Mouse (Mus musculus): ENCODE data around the gene Hdgf. TPM values are rescaled to one million over a fixed set of nuclear protein-coding genes. Genes with fewer than 3 reads are reported as not detected.
"Not testable (repeated sequence)": the region's sequence is repeated elsewhere in the genome, so short reads cannot be mapped to it uniquely, and the experiment has no call there.

Gene Hdgf
- total RNA-seq, 2 experiments from 2014 or later, result 140 to 146 TPM

- no peak for TF ChIP-seq CTCF (conservative IDR thresholded peaks at IDR 0.05)
- Histone ChIP-seq H3K4me3 (no peak overlapping the region), H3K27ac (no peak overlapping the region)
- no peak for DNase-seq (ENCODE audit: low spot score in 2 of 2)
Measured at GRCm38 (mm10) chr3:87899266-87899665, 6.9 kb upstream of the Hdgf start.

GRCm38 (mm10) chr3:87899776-87900175 is 6.3 kb upstream of the Hdgf start:
- no peak for DNase-seq (ENCODE audit: low spot score in 2 of 2)
- no peak for TF ChIP-seq CTCF (conservative IDR thresholded peaks at IDR 0.05)
- Histone ChIP-seq H3K27ac (no peak overlapping the region), H3K4me3 (no peak overlapping the region)

DNA sequence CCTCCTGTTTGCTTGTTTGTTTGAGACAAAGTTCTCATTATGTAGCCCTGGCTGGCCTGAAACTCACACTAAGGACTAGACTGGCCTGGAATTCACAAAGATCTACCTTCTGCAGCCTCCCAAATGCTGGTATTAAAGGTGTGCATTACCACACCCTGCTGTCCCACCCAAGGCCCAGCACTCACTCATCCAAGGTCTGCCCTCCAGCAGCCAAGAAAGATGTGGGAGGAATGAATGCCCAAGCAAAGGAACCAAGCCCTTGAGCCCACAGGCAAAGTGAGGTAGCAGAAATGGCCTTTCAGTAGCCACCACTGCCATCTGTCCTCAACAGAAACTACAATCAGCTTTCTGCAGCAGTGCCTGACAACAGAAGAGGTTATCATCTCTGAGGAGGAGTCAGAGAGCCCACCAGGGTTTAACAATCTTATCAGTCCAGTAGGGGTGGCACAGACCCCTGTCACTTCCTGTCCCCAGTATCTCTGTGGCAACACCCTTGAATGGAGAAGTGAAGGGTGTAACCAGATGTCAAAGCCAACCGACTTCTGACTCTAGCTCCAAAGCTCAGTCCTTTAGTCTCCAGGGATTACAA is 5.0 kb upstream of the Hdgf start:
- TF ChIP-seq CTCF (conservative IDR thresholded peaks at IDR 0.05), result no peak
- H3K4me3 ChIP-seq, result no peak overlapping the region
- no peak overlapping the region for H3K27ac ChIP-seq
- DNase-seq (ENCODE audit: low spot score in 2 of 2), result no peak

GRCm38 (mm10) chr3:87901959-87902358 is 4.2 kb upstream of the Hdgf start:
- H3K27ac ChIP-seq; DNase-seq (ENCODE audit: low spot score in 2 of 2); H3K4me3 ChIP-seq: not testable (repeated sequence)

DNA sequence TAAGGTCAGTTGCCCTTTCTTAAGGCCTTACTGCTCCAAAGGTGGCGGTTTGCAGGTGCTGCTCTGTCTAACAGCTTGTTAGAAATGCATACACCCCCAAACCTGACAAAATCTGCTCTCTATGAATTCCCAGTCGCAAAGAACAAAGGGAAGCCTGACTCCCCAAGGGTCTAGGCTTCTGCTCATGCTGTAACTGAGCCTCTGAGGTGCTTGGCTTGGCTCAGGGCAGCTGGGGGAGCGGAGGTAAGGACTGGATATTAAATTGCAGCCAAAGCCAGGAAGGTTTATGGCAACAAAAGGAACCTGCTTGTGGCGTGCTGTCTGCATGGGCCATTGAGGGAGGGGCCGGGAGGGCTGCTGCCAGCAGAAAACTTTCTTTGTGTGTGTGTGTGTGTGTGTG is 2.3 kb upstream of the Hdgf start:
- no peak for TF ChIP-seq CTCF (conservative IDR thresholded peaks at IDR 0.05)
- Histone ChIP-seq H3K4me3 (no peak overlapping the region), H3K27ac (no peak overlapping the region)
- no peak for DNase-seq (ENCODE audit: low spot score in 2 of 2)

DNA sequence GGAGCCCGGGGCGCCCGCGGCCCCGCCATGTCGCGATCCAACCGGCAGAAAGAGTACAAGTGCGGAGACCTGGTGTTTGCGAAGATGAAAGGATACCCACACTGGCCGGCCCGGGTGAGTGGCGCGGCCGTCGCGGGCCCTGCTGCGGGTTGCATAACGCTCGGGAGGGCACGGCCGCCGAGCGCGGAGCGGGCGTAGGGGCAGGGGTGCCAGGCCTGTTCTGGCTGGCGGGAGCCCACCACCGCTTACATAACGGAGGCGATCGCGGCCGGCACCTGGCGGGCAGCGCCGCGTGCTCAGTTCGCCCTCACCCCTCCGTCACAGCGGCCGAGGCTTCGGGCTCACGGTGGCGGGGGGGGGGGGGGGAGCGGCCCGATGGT is 470 bp downstream of the Hdgf start:
- Histone ChIP-seq H3K4me3 (peak overlapping the region; percentile 88), H3K27ac (peak overlapping the region; percentile 98)
- TF ChIP-seq CTCF (conservative IDR thresholded peaks at IDR 0.05), result no peak
- peak in 1 of 2 experiments; percentile 44 for DNase-seq (ENCODE audit: low spot score in 2 of 2)

DNA sequence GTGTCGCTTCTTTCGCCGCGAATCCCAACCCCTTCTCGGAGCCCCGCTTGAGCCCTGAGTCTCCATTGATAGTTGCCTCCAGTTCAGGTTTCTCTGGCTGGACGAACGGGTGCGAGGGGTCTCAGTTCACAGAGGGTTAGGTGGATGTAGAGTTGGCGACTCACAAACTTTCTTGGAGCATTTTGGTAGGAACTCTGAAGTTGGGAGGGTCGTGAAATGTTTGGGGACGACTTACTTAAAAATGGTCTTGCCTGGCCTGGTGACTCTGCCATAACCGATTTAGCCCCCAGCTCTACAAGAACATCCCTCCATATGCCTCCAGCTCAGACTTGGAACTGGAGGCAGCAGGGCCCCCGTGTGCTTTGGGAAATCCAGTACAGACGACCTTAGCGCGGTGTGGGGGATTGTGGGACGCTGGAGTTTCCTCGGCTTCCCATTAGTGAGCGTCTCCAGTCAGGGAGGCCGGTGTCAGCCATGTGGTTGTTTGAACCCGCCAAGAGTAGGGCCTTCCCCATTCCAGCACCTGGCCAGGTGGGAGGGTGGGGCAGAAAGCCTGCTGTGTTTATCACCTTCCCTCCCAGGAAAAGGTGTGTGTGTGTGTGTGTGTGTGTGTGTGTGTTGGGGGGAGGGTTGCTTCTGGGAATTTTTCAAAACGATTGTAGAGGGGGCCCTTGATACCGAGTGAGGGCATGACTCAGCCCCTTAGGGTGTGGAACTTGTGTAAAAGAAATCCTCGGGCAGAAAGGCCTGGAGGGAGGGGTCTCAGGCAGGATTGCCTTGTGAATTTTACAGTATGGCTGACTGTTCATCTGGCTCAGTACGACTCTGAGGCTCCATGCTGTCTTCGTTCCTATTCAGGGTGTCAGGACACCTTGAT is 1.1 kb downstream of the Hdgf start:
- Histone ChIP-seq H3K4me3 (peak overlapping the region; percentile 88), H3K27ac (peak overlapping the region; percentile 98)
- no peak for TF ChIP-seq CTCF (conservative IDR thresholded peaks at IDR 0.05)
- peak in 1 of 2 experiments; percentile 34 for DNase-seq (ENCODE audit: low spot score in 2 of 2)

GRCm38 (mm10) chr3:87907906-87908305 is 1.8 kb downstream of the Hdgf start:
- TF ChIP-seq CTCF (conservative IDR thresholded peaks at IDR 0.05), result no peak
- peak overlapping the region; percentile 98; the same call in 1 of the 2 replicates for H3K27ac ChIP-seq
- peak overlapping the region; percentile 88 for H3K4me3 ChIP-seq
- DNase-seq (ENCODE audit: low spot score in 2 of 2), result no peak

- H3K27ac ChIP-seq, result peak overlapping the region; percentile 84; the same call in 1 of the 2 replicates
- no peak for DNase-seq (ENCODE audit: low spot score in 2 of 2)
Measured at GRCm38 (mm10) chr3:87909381-87909780, 3.3 kb downstream of the Hdgf start.

DNA sequence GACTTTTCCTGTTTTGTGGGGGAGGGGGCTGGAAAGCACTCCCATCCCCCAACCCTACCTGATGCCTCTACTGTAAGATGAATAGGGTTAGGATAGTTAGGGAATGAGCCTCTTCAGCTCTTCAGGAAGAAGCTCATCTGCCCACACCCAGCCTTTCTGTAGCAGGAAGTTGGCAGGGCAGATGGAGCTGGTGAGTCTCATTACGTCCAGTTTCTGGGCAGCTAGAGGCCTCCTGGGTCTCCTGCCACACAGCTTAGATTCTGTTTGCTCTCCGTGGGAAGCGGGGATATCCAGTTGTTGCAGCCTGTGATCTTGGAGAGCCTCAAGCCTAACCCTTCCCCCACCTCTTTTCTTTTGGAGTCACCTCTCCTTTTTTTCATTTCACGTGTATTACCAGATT is 3.8 kb downstream of the Hdgf start:
- H3K4me3 ChIP-seq, result peak overlapping the region; percentile 52; the same call in 1 of the 2 replicates
- no peak for DNase-seq (ENCODE audit: low spot score in 2 of 2)
- no peak for TF ChIP-seq CTCF (conservative IDR thresholded peaks at IDR 0.05)
- peak overlapping the region; percentile 84 for H3K27ac ChIP-seq

More at GRCm38 (mm10) chr3:87909381-87909780, 3.3 kb downstream of the Hdgf start:
- no peak overlapping the region for H3K4me3 ChIP-seq
- TF ChIP-seq CTCF (conservative IDR thresholded peaks at IDR 0.05), result no peak

DNA sequence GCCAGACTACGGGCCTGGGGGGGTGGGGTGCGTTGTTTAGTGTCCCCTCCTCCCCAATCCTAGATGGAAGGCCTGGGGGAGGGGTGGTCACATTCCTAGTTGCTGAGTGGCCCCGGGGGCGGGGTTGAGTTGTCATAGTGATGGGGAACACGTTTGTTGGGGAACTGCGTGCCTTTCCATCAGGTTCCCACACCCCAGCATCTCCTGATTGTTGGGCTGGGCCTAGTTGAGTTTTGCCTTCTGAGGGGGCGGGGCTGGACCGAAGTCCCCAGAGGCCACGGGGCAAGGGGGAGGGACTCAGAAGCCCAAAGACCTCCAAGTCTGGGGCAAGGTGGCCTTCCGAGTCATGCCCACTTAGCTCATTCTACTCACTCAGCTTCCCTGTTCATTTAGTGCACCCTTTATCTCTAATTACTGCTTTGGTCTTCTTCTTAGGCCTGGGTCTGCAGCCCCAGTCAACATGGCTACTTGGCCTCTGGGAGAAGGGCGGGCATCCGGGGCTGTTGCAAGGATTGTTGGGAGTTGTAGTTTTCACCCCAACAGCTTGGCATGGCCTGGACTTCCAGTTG is 4.5 kb downstream of the Hdgf start:
- DNase-seq (ENCODE audit: low spot score in 2 of 2), result peak in 1 of 2 experiments; percentile 39
- H3K27ac ChIP-seq, result peak overlapping the region; percentile 84
- H3K4me3 ChIP-seq, result peak overlapping the region; percentile 52
- TF ChIP-seq CTCF (conservative IDR thresholded peaks at IDR 0.05), result no peak

DNA sequence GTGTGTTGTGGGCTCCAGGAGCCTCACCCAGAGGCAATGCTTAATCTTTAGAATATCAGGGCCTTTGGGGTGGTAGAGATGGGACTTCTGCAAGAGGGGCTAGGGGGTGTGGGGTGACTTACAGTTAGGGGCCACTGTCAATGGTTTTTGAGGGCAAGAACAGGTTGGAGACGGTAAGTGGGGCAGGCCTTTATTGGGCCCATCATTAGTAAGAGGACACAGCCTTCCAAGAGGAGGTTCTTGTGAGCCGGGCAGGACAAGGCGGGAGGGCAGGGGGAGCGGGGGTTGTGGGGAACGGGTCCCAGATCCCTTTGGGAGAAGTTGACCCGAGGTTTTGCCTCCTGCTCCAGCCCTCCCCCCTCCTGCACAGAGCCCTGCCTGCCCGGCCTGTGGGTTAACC is 7.4 kb downstream of the Hdgf start:
- DNase-seq (ENCODE audit: low spot score in 2 of 2), result no peak
- TF ChIP-seq CTCF (conservative IDR thresholded peaks at IDR 0.05), result no peak
- no peak overlapping the region for H3K4me3 ChIP-seq
- H3K27ac ChIP-seq, result no peak overlapping the region

DNA sequence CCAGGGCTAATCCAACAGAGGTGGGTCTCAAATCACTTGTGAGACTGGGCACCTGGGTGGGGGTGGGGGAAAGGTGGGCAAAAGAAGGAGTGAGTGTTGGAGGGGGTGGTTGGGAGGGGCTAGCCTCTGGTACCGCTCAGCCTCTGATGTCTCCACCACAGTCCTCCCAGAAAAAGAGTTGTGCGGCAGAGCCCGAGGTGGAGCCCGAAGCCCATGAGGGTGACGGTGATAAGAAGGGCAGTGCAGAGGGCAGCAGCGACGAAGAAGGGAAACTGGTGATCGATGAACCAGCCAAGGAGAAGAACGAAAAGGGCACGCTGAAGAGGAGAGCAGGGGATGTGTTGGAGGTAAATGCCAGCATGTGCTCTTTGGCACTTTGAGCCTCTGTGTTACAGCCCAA is 7.8 kb downstream of the Hdgf start:
- TF ChIP-seq CTCF (conservative IDR thresholded peaks at IDR 0.05), result no peak
- H3K27ac ChIP-seq, result no peak overlapping the region
- no peak overlapping the region for H3K4me3 ChIP-seq
- DNase-seq (ENCODE audit: low spot score in 2 of 2), result no peak

Data from layer of hippocampus, adult 2 months (tissue).